Mouse (Mus musculus) stomach, postnatal 0 days (tissue): ENCODE measurements around the gene Zfp119a.

ENCODE experiments used
- CTCF ChIP-seq: IDR thresholded peaks from 2 replicates; pipeline ENCODE4 v1.5.1; 2016; ENCODE audit warnings: antibody characterized with exemption, low read depth, mild to moderate bottlenecking, moderate library complexity
- EP300 ChIP-seq: optimal IDR thresholded peaks from 2 replicates; pipeline ENCODE3; 2016; ENCODE audit warnings: antibody characterized with exemption

GRCm38 (mm10) chr17:55816853-55817252 is 61.9 kb downstream of the Zfp119a start:
- TF ChIP-seq CTCF (no peak), EP300 (no peak)
